Mouse (Mus musculus) spleen, postnatal 4 days (tissue): ENCODE data around the gene Ankrd40.

ENCODE experiments used
- DNase-seq, 2 experiments: peaks; one replicate each; pipeline ENCODE4 v3.0.0; 2022; ENCODE audit warnings: low spot score in 2 of 2

The Ankrd40 gene

DNA sequence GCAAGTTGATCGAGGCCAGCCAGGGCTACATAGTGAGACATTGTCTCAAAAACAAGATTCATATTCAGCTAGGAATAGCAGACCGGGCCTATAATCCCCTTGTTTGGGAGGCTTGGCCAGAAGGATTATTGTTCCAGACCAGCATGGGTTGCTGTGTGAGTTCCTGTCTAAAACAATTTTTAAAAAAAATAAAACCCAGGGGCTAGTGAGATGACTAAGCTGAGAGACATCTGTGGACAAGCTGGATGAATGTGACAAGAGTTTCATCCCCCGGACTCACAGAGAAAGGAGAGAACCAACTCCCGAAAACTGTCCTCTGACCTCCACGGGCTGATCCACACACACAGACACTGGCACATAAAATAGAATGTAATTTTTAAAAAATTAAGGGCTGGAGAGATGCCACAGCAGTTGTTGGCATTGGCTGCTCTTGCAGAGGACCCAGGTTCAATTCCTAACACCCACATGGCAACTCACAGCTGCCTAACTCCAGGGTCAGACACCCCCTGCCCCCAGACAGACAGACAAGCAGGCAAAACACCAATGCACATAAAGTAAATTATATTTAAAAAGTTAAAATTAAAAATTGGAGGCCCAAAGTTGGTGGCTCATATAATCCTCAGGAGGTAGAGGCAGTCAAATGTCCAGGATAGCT, 4.4 kb upstream of the Ankrd40 start:
- DNase-seq: no peak

GRCm38 (mm10) chr11:94324618-94325017, 3.2 kb upstream of the Ankrd40 start:
- DNase-seq: no peak

- DNase-seq: no peak
These were observed 815 bp upstream of the Ankrd40 start for GRCm38 (mm10) chr11:94326961-94327411.

DNA sequence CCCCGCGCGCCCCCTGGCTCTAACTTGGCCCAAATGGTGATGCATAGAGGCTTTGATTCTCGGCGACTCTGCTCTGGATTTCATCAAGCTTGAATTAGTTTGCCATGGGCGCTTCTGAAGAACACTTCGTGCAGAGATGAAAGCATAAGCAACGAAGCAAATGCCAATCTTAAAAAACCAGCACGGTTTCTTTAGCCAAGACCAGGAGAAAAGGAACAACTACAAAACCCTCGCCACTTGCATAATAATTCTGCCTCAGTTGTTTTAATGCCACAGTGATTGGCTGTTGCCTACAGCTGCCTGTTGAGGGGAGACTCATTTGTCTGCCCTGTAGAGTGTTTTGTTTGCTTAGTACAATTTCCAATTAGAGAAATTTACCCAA, 834 bp downstream of the Ankrd40 start:
- no peak for DNase-seq

- DNase-seq: peak in 1 of 2 experiments; percentile 45
These were observed 1.6 kb downstream of the Ankrd40 start for GRCm38 (mm10) chr11:94329270-94329891.

GRCm38 (mm10) chr11:94330211-94330610, 2.4 kb downstream of the Ankrd40 start:
- no peak for DNase-seq

GRCm38 (mm10) chr11:94332726-94333125, 4.9 kb downstream of the Ankrd40 start:
- no peak for DNase-seq

- peak; percentile 74 for DNase-seq
These were observed 6.7 kb downstream of the Ankrd40 start for GRCm38 (mm10) chr11:94334386-94334968.

DNA sequence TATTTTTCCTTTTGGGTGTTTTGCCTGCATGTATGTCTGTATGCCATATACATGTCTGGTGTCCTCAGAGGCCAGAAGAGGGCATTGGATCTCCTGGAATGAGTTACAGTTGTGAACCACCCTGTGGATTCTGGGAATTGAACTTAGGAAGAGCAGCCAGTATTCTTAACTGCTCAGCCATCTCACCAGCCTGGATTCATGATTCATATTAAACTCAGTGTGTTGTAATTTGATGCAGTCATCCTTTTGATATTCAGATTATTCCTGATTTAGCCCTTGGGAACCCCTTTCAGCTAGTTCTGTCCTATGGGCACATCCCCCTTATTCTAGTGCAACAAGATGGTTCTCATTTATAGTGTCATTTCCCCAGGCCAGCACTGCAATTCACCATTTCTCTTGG, 8.8 kb downstream of the Ankrd40 start:
- DNase-seq: no peak

DNA sequence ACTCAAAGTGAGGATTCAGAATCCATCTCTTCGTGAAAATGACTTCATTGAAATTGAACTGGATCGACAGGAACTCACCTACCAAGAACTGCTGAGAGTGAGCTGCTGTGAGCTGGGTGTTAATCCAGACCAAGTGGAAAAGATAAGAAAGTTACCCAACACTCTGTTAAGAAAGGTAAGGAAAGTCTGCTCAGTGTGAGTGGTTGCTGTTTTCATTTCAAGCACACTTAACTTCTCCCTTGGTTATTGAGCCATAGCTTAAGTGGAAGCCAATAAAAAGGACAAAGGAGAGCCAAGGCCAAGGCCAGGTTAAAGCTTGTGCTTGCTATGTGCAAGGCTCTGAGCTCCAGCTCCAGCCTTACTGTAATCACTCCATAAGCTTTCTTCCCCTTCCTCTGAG, 10.5 kb downstream of the Ankrd40 start:
- DNase-seq: no peak

DNA sequence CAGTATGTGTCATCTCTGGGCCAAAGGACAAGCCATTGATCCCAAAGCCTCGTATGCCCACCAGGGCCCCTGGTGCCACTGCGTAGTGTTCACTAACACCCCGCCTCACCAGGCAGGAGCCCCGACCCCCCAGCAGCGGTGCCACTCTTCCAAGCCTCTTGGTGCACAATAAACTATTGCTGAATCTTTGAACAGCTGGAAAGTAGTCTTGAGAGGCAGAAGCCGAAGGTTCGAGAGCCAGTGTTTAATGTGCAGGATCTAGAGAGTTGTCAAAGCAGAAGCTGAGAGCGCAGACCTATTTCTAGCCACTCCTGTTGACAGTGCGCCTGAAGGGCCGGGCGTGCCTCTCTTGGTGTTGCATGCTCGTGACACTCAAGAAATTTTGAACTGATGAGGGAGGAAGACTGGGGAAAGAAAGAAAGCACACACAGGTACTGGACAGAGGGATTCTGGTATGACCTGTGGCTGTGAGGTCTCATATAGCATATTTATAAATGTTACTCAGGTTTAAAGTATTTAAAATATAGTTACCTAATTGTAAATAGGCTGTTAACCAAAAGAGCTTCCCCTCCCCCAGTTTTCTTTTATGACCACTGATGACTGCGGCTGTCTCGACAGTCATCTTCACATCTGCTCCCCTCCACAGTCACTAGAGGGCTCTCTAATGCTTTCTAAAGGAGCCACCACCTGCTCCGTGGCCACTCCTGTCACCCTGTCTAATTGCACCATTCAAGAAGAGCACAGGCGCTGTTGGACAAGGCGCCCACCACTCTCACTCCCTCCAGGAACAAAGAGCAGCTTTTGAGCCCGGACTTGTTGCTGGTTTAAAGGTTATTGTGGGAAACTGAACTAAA, 12.2 kb downstream of the Ankrd40 start:
- DNase-seq: peak; percentile 43 to 71

GRCm38 (mm10) chr11:94340948-94341933, 13.4 kb downstream of the Ankrd40 start:
- no peak for DNase-seq

GRCm38 (mm10) chr11:94342114-94342905, 14.5 kb downstream of the Ankrd40 start:
- no peak for DNase-seq

- DNase-seq: no peak
These were observed 16.2 kb downstream of the Ankrd40 start for GRCm38 (mm10) chr11:94343955-94344358.

DNA sequence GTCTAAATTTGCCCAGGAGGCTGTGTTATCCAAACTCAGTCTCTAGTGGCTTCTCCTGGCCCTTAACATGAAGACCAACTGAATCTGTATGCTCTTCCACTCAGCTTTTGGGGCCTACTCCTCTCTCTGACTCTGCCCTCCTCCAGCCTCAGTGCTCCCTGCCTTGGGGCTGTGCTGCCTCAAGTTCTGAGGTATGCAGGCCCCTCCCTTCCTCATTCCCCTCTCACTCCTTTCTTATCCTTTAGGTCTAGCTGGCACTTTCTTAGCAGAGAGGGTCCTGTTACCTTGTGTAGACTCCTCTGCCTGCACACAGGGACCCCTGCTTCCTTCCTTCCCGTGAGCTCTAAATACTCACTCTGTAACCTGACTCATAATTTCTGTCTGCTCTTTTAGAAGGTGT, 16.7 kb downstream of the Ankrd40 start:
- DNase-seq: no peak

DNA sequence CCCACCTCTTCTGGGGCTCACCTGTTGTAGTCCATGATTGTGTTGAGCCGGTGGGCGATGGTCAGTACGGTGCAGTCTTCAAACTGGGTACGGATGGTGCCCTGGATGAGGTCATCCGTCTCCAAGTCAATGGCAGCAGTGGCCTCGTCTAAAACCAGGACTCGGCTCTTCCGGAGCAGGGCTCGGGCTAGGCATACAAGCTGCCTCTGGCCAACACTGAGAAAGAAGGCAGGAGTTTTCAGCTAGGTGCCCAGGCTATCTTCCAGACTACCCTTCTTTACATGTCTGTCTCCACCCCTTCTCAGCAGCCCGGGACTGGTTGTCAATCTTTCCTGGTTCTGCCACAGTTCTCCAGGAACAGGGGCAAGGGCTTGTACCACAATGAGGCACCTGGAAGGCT, 18.1 kb downstream of the Ankrd40 start:
- DNase-seq: no peak

GRCm38 (mm10) chr11:94346611-94347010, 18.8 kb downstream of the Ankrd40 start:
- no peak for DNase-seq

DNA sequence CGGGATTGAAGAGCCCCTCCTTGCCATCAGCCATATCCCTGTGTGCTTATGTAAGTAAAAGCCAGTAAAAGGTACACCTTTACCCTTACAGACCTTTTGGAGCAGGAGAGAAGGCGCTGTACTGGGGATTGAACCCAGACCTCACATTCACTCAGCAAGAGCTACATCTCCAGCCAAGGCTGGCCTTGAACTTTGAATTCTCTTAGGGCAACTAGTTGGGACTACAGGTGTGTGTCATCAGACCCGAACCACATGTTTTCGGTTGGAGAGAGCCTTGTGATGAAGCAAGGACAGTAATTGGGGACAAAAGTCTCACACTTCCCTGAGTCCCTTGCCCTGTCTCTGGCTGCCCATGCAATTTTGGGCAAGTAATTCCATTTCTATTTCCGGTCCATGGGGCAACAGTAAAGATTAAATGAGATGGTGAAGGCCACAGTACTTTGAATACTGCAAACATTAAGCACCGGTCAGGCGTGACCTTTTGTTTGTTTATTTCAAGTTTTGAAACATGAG, 19.3 kb downstream of the Ankrd40 start:
- DNase-seq: no peak

GRCm38 (mm10) chr11:94349839-94350238, 22.0 kb downstream of the Ankrd40 start:
- DNase-seq: no peak

GRCm38 (mm10) chr11:94350337-94350736, 22.5 kb downstream of the Ankrd40 start:
- DNase-seq: no peak
